Mouse (Mus musculus): ENCODE results near the gene Actg2.
A peak's percentile ranks its signal among the peaks of the same experiment; 100 is the strongest.

Gene Actg2

GRCm38 (mm10) chr6:83512495-83512894 is 23.6 kb downstream of the Actg2 start:
- peak; percentile 21 for DNase-seq (ENCODE audit: low spot score)

GRCm38 (mm10) chr6:83510210-83510609 is 25.9 kb downstream of the Actg2 start:
- DNase-seq (ENCODE audit: low spot score) = no peak

DNA sequence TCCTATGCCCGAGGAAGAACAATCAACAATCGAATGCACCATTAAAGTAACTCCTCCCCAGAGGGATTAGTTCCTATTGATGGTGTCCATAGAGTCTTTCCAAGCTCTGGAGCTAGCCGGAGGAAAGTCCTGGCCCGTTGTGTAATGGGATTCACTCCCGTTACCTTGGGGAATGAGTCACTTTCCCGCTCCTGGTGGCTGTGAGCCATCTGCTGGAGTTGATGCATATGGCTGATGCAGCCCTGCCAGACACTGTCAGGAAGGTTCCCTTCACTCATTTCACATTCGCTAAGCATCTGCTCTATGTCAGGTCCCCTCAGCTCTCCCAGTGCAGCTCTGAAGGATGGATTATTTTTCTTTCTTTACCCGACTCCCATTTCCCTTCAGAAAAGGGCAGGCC is 26.6 kb downstream of the Actg2 start:
- no peak for DNase-seq (ENCODE audit: low spot score)

GRCm38 (mm10) chr6:83507168-83507546 is 28.9 kb downstream of the Actg2 start:
- DNase-seq (ENCODE audit: low spot score) = no peak

GRCm38 (mm10) chr6:83506258-83507167 is 29.6 kb downstream of the Actg2 start, which contains the start of gene Dguok:
Gene Dguok, minus strand, starts transcription at chr6:83506969.
- DNase-seq (ENCODE audit: low spot score) = peak; percentile 67

- no peak for DNase-seq (ENCODE audit: low spot score)
Observed at GRCm38 (mm10) chr6:83505554-83505953, 30.5 kb downstream of the Actg2 start.

DNA sequence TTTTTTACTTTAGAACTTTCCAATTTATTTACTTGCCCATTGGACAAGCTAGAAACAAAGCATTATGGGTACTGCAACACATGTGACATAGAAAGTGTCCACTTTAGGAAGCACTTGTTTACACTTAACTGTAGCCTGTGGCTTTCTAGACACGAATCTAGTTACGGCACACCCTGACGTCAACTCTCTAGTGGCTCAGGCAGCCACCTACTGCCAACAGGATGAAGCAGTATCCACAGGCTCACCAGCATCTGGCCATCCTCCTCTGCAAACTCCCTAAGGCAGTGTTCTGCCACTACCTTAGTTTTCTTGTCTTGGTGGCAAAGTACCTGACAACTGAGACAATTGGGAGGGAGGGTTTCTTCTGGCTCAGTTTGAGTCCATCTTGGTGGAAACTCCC is 32.7 kb downstream of the Actg2 start:
- no peak for DNase-seq (ENCODE audit: low spot score)

- DNase-seq (ENCODE audit: low spot score) = no peak
Observed at GRCm38 (mm10) chr6:83502656-83503055, 33.4 kb downstream of the Actg2 start.

GRCm38 (mm10) chr6:83501524-83502310 is 34.3 kb downstream of the Actg2 start:
- DNase-seq (ENCODE audit: low spot score) = no peak

DNA sequence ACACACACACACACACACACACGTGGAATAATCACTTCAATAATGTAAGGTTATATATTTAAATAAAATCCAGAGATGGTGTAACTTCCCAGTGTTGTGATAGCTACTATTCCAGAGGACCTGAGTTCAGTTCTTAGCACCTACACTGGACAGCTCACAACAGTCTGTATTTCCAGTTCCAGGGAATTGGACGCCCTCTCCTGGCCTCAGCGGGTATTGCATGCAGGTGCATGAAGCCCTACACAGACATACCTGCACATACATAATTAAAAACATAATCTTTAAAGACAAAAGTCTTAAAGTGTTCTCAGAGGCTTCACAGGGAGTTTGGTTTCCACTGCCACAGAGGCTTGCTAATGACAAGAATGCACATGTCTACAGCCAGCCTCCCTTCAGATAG is 35.6 kb downstream of the Actg2 start:
- DNase-seq (ENCODE audit: low spot score) = no peak

GRCm38 (mm10) chr6:83499078-83499477 is 37.0 kb downstream of the Actg2 start:
- no peak for DNase-seq (ENCODE audit: low spot score)

- DNase-seq (ENCODE audit: low spot score) = no peak
Observed at GRCm38 (mm10) chr6:83496753-83497710, 39.0 kb downstream of the Actg2 start.

GRCm38 (mm10) chr6:83496009-83496752 is 39.9 kb downstream of the Actg2 start:
- DNase-seq (ENCODE audit: low spot score) = no peak

DNA sequence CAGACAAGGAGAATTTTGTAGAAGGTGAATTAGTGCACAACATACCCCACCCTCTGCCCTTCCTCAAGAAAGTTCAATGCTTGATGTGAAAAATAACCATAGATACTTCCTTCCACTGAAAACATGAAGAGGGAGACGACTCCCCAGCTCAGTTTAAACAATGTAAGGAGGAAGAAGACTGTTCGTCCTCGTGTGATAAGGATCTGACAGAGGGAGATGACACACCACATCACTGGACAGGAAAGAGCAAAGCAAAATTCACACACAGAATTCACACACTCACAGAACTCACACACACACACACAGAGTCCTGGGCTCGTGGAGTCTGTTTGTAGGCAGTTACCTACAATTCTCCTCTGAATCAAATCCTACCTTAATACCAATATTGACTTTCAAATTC is 45.4 kb downstream of the Actg2 start:
- no peak for DNase-seq (ENCODE audit: low spot score)

DNA sequence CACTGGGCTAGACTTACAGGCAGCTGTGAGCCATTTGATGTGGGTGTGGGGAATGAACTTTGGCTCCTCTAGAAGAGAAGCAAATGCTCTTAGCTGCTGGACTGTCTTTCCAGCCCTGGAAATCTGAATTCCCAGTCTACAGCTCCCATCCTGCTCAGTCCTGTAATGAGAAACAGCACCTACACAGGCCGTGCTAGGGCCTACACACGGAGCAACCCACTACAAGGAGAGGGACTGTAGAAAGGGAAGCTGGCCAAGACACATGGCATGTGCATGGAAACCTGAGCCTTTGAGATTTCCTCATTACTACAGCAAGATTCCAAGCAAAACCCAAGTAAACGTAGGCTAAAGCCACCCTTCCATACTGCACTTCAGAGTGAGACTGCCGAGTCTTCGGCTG is 47.9 kb downstream of the Actg2 start:
- no peak for DNase-seq (ENCODE audit: low spot score)

DNA sequence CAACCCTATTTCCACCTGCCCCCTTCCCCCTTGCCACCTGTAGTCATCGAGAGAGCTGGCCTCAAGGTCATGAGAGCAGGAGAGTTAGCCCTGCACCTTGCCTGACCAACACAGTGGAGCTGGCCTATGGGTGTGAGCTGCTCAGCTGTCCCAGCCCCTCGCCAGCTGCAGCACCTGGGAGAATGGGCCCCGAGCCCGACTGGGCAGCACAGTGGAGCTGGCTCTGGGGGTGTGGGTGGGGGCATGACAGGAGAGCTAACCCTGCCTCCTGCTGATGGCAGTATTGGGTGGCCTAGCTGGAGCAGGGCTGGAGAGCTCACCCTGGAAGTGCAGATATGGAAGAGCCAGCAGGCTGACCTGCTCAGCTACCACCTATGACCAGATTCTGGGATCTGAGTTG is 48.8 kb downstream of the Actg2 start:
- no peak for DNase-seq (ENCODE audit: low spot score)

DNA sequence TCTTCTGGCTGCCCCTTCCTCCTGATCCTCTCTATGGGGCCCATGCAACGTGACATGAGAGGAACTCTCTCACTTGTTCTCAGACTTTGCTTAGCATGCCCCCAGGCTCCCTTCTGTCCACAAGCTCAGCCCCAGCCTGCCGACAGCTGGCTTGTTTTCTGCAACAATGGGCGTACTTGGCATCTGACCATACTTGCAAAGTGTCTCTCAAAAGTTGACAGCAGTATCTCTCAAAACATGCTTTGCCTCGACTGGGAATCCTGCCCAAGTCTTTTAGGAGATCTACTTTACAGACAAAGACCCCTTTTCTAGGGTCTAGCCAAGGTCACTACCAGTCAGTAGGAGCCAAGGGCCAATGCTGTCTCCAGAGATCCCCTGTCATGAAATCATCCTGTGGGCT is 50.2 kb downstream of the Actg2 start:
- no peak for DNase-seq (ENCODE audit: low spot score)

DNA sequence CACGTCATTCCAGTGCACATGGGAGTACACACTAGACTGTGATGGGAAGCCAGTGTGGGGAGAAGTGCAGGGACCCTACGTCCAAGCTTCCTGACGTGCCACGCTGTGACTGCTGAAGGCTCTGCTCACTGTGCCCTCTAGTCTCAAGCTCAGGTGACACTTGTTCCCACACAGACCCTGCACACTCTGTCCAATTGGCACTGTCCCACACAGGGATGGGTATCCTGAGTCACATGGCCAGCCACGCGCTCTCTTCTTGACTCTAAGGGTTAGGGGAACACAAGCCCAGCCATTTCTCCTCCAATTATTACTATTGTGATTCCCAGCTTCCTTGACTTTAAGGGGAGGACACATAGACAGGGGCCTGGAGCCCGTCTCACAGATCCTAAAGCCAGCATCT is 52.3 kb downstream of the Actg2 start:
- DNase-seq (ENCODE audit: low spot score) = no peak

DNA sequence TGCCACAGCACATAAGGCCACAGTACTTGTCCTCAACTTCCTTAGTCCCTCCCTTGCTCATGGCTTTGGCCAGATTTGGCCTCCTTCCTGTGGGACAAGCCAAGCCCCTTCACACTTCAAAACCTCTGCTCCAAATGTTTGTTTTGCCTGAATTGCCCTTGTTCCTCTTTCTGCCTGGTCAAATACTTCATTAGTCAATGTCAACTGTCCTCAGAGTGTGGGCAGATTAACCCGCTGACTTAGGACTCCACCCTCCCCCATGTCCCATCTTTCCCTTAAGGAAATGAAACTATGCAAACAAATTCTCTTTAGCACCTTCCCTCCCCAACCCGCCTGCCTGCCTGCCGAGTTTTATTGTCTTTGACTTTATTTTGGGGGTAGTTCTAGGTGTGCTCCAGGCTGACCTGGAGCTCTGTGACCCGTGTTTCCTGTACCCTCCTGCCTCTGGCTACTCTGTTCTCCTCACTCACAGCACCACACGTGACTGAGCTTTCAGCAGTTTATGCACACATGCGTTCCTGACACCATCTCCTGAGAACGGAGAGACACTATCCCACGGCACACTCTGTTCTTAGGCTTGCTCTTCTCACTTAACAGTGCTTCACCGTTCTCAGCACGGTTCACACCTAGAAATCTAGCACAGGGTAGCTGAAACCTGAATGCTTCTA is 53.5 kb downstream of the Actg2 start:
- DNase-seq (ENCODE audit: low spot score) = no peak

DNA sequence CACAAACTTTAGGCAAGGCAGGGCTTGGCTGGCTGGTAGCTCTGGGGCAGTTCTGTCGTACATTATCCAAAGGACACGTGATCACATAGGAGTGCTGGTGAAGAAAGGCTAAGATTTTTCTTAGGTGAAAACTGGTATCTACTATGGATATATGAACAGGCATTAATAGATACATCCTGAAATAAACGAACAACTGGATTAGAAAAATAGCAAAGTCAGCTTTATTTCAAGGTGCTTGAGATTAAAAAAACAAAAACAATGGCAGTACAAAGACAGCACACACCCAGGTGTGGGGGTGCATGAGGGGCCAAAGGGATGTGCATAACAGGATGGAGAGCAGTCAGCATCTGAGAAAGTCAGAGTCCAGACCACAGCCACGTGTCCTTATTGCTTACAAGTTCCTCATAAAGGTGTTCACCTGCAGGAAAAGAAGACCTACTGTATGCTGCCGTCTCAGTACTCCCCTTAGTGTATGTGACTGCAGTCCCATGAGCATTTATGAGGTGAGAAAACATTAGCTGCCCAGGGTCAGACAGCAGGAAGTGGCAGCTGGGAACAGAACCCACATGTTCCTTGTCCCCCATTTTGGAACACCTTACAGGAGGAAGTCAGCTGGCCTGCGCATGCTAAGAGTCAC is 55.9 kb downstream of the Actg2 start:
- DNase-seq (ENCODE audit: low spot score) = no peak

Data from ovary, postnatal 10 days (tissue).